Mouse (Mus musculus): ENCODE measurements around the gene 4921507P07Rik.
"Not testable (repeated sequence)": the region's sequence is repeated elsewhere in the genome, so short reads cannot be mapped to it uniquely, and the experiment has no call there.

Gene 4921507P07Rik

GRCm38 (mm10) chr6:50557566-50557965 lies 38.9 kb downstream of the 4921507P07Rik start:
- DNase-seq (ENCODE audit: low spot score), result no peak

GRCm38 (mm10) chr6:50554223-50554622 lies 42.2 kb downstream of the 4921507P07Rik start:
- not testable (repeated sequence) for DNase-seq (ENCODE audit: low spot score)

GRCm38 (mm10) chr6:50552881-50553518 lies 43.4 kb downstream of the 4921507P07Rik start:
- DNase-seq (ENCODE audit: low spot score), result no peak

GRCm38 (mm10) chr6:50549791-50550190 lies 46.6 kb downstream of the 4921507P07Rik start:
- DNase-seq (ENCODE audit: low spot score), result no peak

GRCm38 (mm10) chr6:50549051-50549450 lies 47.4 kb downstream of the 4921507P07Rik start:
- no peak for DNase-seq (ENCODE audit: low spot score)

GRCm38 (mm10) chr6:50545412-50546043 lies 50.9 kb downstream of the 4921507P07Rik start:
- DNase-seq (ENCODE audit: low spot score), result peak; percentile 57

GRCm38 (mm10) chr6:50542535-50542934 lies 53.9 kb downstream of the 4921507P07Rik start:
- DNase-seq (ENCODE audit: low spot score), result no peak

- DNase-seq (ENCODE audit: low spot score), result no peak
Measured at GRCm38 (mm10) chr6:50539641-50540040, 56.8 kb downstream of the 4921507P07Rik start.

- DNase-seq (ENCODE audit: low spot score), result peak; percentile 67
Measured at GRCm38 (mm10) chr6:50536461-50536892, 60.0 kb downstream of the 4921507P07Rik start.

- no peak for DNase-seq (ENCODE audit: low spot score)
Measured at GRCm38 (mm10) chr6:50535346-50535745, 61.1 kb downstream of the 4921507P07Rik start.

- DNase-seq (ENCODE audit: low spot score), result no peak
Measured at GRCm38 (mm10) chr6:50531920-50532319, 64.5 kb downstream of the 4921507P07Rik start.

- DNase-seq (ENCODE audit: low spot score), result no peak
Measured at GRCm38 (mm10) chr6:50531003-50531402, 65.4 kb downstream of the 4921507P07Rik start.

- no peak for DNase-seq (ENCODE audit: low spot score)
Measured at GRCm38 (mm10) chr6:50529194-50529593, 67.2 kb downstream of the 4921507P07Rik start.

- DNase-seq (ENCODE audit: low spot score), result no peak
Measured at GRCm38 (mm10) chr6:50527416-50527815, 69.0 kb downstream of the 4921507P07Rik start.

- DNase-seq (ENCODE audit: low spot score), result peak; percentile 36
Measured at GRCm38 (mm10) chr6:50526597-50527024, 69.8 kb downstream of the 4921507P07Rik start.

- DNase-seq (ENCODE audit: low spot score), result no peak
Measured at GRCm38 (mm10) chr6:50525846-50526245, 70.6 kb downstream of the 4921507P07Rik start.

GRCm38 (mm10) chr6:50524261-50524896 lies 72.1 kb downstream of the 4921507P07Rik start:
- DNase-seq (ENCODE audit: low spot score), result no peak
